35 mouse cellular contexts compared by ENCODE assay signal in the genomic region with DNA sequence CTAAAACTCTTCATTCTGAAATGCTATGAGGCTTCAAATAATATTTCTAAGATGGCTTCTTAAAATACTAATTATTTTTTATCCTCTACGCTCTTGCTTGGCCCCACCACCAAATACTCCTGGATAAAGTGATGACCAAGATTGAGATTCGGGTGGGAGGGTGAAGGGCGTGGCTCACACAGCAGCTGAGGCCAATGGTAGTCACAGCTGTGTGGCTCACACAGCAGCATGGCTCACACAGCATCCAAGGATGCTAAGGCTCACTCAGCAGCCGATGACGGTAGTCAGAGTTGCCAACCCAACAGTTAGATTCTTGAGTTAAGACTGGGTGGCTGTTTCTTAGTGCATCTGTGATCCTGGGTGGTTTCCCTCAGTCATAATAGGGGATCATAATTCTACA. TPM values are rescaled to one million over a fixed set of nuclear protein-coding genes. Genes with fewer than 3 reads are reported as not detected.
"Had no signal": no experiment of that assay in that cellular context is flagged by ENCODE, and none has a peak within 500 bp of the region (broad histone marks: within the 10 kb centered on the region; RNA-seq: fewer than 3 reads in every experiment).

No protein-coding gene starts in this region.

- H3K27ac ChIP-seq: embryonic facial prominence, embryonic 10.5 days; embryonic facial prominence, embryonic 12.5 days; embryonic facial prominence, embryonic 13.5 days; embryonic facial prominence, embryonic 15.5 days; forebrain, embryonic 10.5 days; forebrain, embryonic 12.5 days; forebrain, embryonic 13.5 days; forebrain, embryonic 15.5 days; heart, adult 2 months; heart, embryonic 10.5 days had no signal

- H3K4me3 ChIP-seq: embryonic facial prominence, embryonic 10.5 days; embryonic facial prominence, embryonic 12.5 days; embryonic facial prominence, embryonic 13.5 days; embryonic facial prominence, embryonic 15.5 days; erythroblast, embryonic 14.5 days; forebrain, embryonic 10.5 days; forebrain, embryonic 12.5 days; forebrain, embryonic 13.5 days; forebrain, embryonic 15.5 days; heart, adult 2 months; heart, embryonic 10.5 days had no signal

- H3K27me3 ChIP-seq: embryonic facial prominence, embryonic 12.5 days; embryonic facial prominence, embryonic 13.5 days; embryonic facial prominence, embryonic 15.5 days; forebrain, embryonic 12.5 days; forebrain, embryonic 13.5 days; forebrain, embryonic 15.5 days had no signal

- DNase-seq: cerebellum, adult 2 months; cerebellum, adult 8-10 months; cerebellum, adult 9-10 months; cerebellum, adult 9-11 months; cerebellum, postnatal 10 days; cerebellum, postnatal 14 days; cerebellum, postnatal 25 days; cerebellum, postnatal 36 days; embryo, embryonic 11 days; forebrain, postnatal 0 days; gastrocnemius, postnatal 10 days; gastrocnemius, postnatal 14 days; gastrocnemius, postnatal 25 days; heart, adult 2 months had no signal

- H3K4me2 ChIP-seq: embryonic facial prominence, embryonic 12.5 days; embryonic facial prominence, embryonic 13.5 days; embryonic facial prominence, embryonic 15.5 days; forebrain, embryonic 12.5 days; forebrain, embryonic 13.5 days; forebrain, embryonic 15.5 days had no signal

- H3K36me3 ChIP-seq: embryonic facial prominence, embryonic 10.5 days; embryonic facial prominence, embryonic 12.5 days; embryonic facial prominence, embryonic 13.5 days; embryonic facial prominence, embryonic 15.5 days; forebrain, embryonic 10.5 days; forebrain, embryonic 12.5 days; forebrain, embryonic 15.5 days; heart, embryonic 10.5 days had no signal

RNA-seq across cellular contexts. Expression of gene Anapc15-ps, which starts 30.5 kb away (rescaled TPM):
- total RNA-seq: forebrain, postnatal 0 days; gastrocnemius, adult 18-20 months; gastrocnemius, adult 8-10 months; gastrocnemius, postnatal 10 days; gastrocnemius, postnatal 14 days; gastrocnemius, postnatal 25 days; gastrocnemius, postnatal 4 days; heart, adult 2 months; heart, adult 8-10 months had no signal
- polyA plus RNA-seq: cortical plate, adult 2 months; embryonic facial prominence, embryonic 10.5 days; embryonic facial prominence, embryonic 11.5 days; embryonic facial prominence, embryonic 12.5 days; embryonic facial prominence, embryonic 13.5 days; embryonic facial prominence, embryonic 14.5 days; embryonic facial prominence, embryonic 15.5 days; erythroblast, embryonic 14.5 days; forebrain, embryonic 10.5 days; forebrain, embryonic 11.5 days; forebrain, embryonic 12.5 days; forebrain, embryonic 13.5 days; forebrain, embryonic 14.5 days; forebrain, embryonic 15.5 days; forebrain, embryonic 16.5 days; forebrain, postnatal 0 days; gonadal fat pad, adult 2 months; heart, adult 2 months; heart, embryonic 10.5 days had no signal
